Mouse (Mus musculus): ENCODE results near the gene Mgat3. TPM values are rescaled to one million over a fixed set of nuclear protein-coding genes. Genes with fewer than 3 reads are reported as not detected.

Mgat3 gene
- not detected in 2 replicates for total RNA-seq (2014; fragmentation: Nextera tagmentation)
- total RNA-seq (2017), result not detected in 2 replicates

GRCm38 (mm10) chr15:80173001-80173771 is at the start of gene Mgat3:
Gene Mgat3, plus strand, starts transcription at chr15:80173721.
- peak; percentile 35 for ATAC-seq (replicated peaks; ENCODE audit: poor library complexity, severe bottlenecking)

- ATAC-seq (replicated peaks; ENCODE audit: poor library complexity, severe bottlenecking), result no peak
Observed at GRCm38 (mm10) chr15:80124651-80125050, 48.9 kb upstream of the Mgat3 start.

- ATAC-seq (replicated peaks; ENCODE audit: poor library complexity, severe bottlenecking), result 0 out of 2 replicates have a peak, but pooled peaks have one; percentile 55
Observed at GRCm38 (mm10) chr15:80127191-80127590, 46.3 kb upstream of the Mgat3 start.

DNA sequence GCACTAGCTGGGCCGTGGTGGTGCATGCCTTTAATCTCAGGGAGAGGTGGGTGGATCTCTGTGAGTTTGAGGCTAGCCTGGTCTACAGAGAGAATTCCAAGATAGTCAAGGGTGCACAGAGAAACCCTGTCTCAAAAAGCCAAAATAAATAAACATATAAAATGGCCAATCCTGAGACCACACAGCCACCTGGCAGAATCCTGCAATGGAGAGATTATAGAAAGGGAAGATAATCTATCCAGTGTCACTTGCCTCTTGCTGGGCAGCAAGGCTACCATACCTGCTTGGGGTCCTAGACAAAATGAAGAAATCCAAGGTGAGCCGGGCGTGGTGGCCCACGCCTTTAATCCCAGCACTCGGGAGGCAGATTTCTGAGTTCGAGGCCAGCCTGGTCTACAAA is 43.5 kb upstream of the Mgat3 start:
- ATAC-seq (replicated peaks; ENCODE audit: poor library complexity, severe bottlenecking), result no peak

DNA sequence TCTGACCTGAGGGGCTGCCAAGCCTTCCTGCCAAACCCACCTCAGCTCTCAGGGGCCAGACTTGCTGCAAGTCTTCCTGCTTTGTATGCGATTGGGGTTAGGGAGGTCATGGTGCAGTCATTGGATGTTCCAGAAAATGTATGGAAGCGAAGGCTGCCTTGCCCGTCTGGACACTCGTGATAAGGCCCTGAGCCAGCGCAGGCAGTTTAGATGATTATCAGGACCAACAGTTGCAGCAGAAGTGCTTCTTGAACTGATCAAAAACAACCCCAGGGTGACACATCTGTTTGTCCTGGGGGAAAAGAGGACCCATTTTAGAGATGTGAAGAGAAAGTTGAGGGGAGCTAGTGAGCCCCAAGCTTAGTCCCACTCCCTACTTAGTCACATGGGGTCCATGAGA is 42.8 kb upstream of the Mgat3 start:
- ATAC-seq (replicated peaks; ENCODE audit: poor library complexity, severe bottlenecking), result no peak

GRCm38 (mm10) chr15:80131421-80131820 is 42.1 kb upstream of the Mgat3 start:
- ATAC-seq (replicated peaks; ENCODE audit: poor library complexity, severe bottlenecking), result no peak

- no peak for ATAC-seq (replicated peaks; ENCODE audit: poor library complexity, severe bottlenecking)
Observed at GRCm38 (mm10) chr15:80132452-80132851, 41.1 kb upstream of the Mgat3 start.

DNA sequence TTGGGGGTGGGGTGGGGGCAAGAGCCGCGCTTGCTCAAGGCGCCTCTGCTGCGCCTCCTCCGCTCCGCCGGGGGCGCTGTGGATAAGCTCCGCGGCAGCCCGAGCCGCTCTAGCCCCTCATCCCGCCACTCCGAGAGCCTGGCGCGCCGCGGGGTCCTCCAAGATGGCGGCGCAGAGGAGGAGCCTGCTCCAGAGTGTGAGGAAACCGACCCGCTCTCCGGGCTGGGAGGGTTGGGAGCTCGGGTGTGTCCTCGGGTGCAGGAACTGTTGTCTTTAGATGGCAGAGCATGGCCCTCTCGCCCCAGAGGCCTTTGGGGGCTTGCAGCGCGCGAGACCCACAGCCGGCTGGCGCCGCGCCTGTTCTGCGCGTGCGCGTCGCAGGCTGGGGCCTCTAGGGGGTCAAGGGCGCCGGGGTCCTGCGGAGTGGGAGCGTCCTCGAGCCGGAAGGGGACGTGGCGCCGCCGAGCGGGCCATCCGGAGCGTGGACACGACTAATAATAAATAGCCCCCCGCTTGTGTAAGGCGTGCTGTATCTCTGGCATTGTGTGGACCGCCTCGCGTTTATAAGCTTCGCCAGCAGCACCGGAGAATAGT is 40.4 kb upstream of the Mgat3 start, which contains the start of gene Tab1:
Gene Tab1 (plus strand): TSS at position 135 of the 594 bp plus-strand sequence.
- peak; percentile 89 for ATAC-seq (replicated peaks; ENCODE audit: poor library complexity, severe bottlenecking)

- ATAC-seq (replicated peaks; ENCODE audit: poor library complexity, severe bottlenecking), result peak; percentile 79
Observed at GRCm38 (mm10) chr15:80133682-80134449, 39.7 kb upstream of the Mgat3 start.

GRCm38 (mm10) chr15:80134450-80134847 is 39.1 kb upstream of the Mgat3 start:
- no peak for ATAC-seq (replicated peaks; ENCODE audit: poor library complexity, severe bottlenecking)

DNA sequence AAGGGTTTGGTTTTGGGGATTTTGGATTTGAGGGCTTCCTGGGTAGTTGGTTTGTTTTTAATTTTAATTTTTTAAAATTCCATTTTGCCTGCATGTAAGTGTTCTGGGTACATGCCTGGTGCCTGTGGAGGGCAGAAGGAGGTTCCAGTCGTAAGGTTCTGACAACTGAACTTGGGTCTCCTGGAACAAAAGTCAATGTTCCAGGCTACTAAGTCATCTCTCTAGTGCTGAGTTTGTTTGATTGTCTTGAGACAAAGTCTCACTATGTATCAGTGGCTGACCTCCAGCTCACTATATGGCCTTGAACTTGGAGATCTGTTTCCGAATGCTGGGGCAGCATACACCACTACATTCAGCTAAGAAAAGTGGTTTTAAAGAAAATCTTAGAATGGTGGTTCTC is 38.0 kb upstream of the Mgat3 start:
- no peak for ATAC-seq (replicated peaks; ENCODE audit: poor library complexity, severe bottlenecking)

GRCm38 (mm10) chr15:80136645-80137044 is 36.9 kb upstream of the Mgat3 start:
- ATAC-seq (replicated peaks; ENCODE audit: poor library complexity, severe bottlenecking), result no peak

GRCm38 (mm10) chr15:80137945-80138791 is 35.4 kb upstream of the Mgat3 start:
- no peak for ATAC-seq (replicated peaks; ENCODE audit: poor library complexity, severe bottlenecking)

DNA sequence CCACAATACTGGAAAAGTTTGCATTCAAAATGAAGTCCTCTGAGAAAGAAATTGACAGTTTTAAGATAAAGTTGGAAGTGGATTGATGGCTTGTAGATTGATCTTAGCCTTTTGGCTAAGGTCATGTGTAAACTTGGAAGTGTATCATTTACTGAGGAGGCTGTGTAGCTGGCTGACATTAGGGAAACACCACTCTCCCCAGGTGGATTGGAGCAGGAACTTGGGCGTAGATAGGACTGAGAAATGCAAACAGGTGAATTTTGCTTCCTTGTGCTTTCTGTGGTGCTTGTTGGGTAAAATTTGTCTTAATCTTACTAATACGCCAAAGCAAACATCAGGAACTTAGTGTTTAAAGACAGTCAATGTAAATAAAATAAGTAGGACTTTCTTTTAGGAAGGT is 33.2 kb upstream of the Mgat3 start:
- no peak for ATAC-seq (replicated peaks; ENCODE audit: poor library complexity, severe bottlenecking)

DNA sequence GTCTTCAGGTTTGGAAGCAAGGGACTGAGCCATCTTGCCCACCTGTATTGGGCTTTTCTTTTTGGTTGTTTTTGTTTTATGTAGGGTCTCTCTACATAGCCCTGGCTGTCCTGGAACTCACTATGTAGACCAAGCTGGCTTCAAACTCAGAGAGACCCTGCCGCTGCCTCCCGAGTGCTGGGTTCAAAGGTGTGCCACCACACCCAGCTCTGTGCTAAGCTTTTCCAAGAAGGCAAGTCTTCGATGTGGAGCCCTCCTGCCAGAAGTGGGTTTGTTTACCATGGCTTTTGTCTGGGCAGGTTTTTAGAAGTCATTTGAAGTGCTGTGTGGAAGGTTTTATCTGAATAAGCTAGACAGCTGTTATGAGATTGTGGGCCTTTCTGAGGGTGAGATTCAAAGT is 32.6 kb upstream of the Mgat3 start:
- ATAC-seq (replicated peaks; ENCODE audit: poor library complexity, severe bottlenecking), result no peak

DNA sequence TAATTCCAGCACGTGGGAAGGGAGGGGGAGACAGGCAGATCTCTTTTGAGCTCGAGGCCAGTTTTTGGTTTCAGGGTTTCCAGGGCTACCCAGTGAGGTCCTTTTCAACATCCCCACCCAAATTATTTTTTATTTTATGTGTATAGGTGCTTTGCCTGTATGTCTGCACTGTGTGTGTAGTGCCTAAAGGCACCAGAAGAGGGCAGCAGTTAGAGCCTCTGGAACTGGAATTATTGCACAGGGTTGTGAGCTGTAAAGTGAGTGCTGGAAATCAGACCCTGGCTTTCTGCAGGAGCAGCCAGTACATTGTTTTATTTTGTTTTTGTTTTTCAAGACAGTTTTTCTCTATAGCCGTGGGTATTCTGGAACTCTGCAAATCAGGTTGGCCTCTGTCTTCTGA is 31.4 kb upstream of the Mgat3 start:
- ATAC-seq (replicated peaks; ENCODE audit: poor library complexity, severe bottlenecking), result no peak

DNA sequence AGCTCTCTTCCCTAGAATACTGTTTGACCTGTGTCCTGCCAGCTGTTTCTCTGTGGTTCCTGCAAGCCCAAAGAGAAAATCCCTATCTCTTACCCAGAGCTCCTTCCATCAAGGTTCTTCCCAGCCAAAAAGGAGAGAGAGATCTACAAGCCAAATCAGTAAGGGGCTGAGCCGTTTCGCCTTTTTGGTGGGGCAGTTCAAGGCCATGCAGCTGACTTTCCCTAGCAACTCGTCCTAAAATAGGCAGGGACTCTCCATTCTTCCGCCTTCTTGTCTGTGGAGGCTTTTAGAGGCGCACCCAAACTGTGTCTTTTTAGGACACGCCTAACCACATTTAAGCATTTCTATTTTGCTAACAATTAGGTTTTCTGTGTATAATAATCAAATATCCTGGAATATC is 29.8 kb upstream of the Mgat3 start:
- no peak for ATAC-seq (replicated peaks; ENCODE audit: poor library complexity, severe bottlenecking)

- no peak for ATAC-seq (replicated peaks; ENCODE audit: poor library complexity, severe bottlenecking)
Observed at GRCm38 (mm10) chr15:80145397-80145796, 28.1 kb upstream of the Mgat3 start.

- no peak for ATAC-seq (replicated peaks; ENCODE audit: poor library complexity, severe bottlenecking)
Observed at GRCm38 (mm10) chr15:80146153-80146552, 27.4 kb upstream of the Mgat3 start.

DNA sequence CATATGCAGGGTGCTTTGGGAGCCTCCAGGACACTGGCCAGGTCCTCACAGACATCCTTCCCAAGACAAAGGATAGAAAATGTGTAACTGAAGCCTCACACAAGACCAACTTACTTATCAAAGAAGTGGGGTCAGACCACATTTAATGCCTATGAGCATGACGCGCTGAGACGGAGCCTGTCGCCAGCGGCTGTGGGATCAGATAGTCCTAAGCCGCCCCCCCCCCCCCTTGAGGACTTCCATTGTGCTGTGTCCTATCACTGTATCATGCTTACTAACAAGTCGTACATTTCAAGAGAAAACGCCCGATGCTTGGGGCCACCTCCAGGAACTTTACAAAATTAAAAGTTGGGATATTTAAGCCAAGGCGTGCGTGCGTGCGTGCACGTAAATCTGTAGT is 26.4 kb upstream of the Mgat3 start:
- no peak for ATAC-seq (replicated peaks; ENCODE audit: poor library complexity, severe bottlenecking)
